Mouse (Mus musculus) lung, adult 2 months (tissue): ENCODE measurements around the gene Ak2.

Experiments used
- CTCF ChIP-seq: fragments of 200-500 bp; IDR thresholded peaks from 2 replicates; pipeline ENCODE4 v1.5.1; 2011; ENCODE audit warnings: mild to moderate bottlenecking, low read length, control low read depth; ENCODE audit not compliant: insufficient read depth
- POLR2A ChIP-seq: fragments of 200-500 bp; IDR thresholded peaks from 2 replicates; pipeline ENCODE4 v1.6.1; 2011; ENCODE audit warnings: low read depth, mild to moderate bottlenecking, control low read depth, low read length, borderline replicate concordance; ENCODE audit errors: extremely low read depth

DNA sequence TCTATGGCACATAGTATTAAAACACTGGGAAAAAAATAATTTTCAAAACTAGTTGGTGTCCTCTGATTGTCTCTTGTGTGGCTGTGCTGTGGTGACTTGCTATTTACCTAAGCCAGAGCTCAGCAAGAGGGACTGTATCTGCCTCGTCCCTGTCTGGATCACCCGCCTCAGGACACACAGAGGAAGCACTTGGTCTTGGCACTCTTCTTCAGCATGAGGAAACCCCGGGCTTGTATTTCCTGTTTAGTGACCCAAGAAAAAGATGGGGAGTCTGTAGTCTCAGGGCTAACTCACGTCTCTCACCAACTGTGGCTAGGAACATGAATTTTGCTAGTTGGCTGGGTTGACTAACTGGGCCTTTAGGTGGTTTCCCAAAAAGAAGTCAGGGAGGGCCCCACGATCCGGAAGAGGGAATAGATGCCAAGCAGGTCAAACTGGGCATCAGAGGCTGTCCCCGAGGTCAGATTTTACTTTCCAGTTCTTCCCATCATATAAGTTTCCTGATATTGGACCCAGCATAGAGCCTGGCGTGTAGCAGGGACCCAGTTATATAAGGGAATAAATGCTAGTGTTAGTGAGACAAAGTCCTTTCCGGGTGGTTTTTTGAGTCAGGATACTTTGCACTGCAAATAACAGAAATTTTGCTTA lies 27.2 kb downstream of the Ak2 start:
- no peak for TF ChIP-seq CTCF
- no peak for TF ChIP-seq POLR2A
